Mouse (Mus musculus): ENCODE data around the gene Actl10.

Gene Actl10

GRCm38 (mm10) chr2:154583906-154584872 lies 32.6 kb downstream of the Actl10 start:
- peak; percentile 95 for DNase-seq

- no peak for DNase-seq
These were observed 33.5 kb downstream of the Actl10 start for GRCm38 (mm10) chr2:154584931-154585601.

- no peak for DNase-seq
These were observed 34.8 kb downstream of the Actl10 start for GRCm38 (mm10) chr2:154586405-154586804.

- no peak for DNase-seq
These were observed 37.5 kb downstream of the Actl10 start for GRCm38 (mm10) chr2:154589051-154589450.

DNA sequence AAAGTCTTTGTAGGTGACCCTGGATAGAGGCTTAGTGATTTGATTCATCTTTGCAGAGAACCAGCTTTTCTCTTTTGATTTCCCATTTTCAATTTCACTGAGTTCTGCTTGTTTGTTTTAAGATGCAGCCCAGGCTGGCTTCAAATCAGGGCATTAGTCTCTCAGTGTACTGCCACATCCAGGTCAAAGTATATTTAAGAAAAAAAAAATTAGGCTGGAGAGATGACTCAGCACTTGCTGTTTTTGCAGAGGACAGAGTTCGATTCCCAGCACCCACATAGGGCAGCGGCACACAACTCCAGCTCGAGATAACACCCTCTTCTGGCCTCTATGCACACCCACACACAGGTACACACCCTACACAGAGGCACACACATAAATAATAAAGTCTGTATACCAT lies 39.7 kb downstream of the Actl10 start:
- no peak for DNase-seq

- no peak for DNase-seq
These were observed 41.4 kb downstream of the Actl10 start for GRCm38 (mm10) chr2:154593025-154593424.

GRCm38 (mm10) chr2:154595775-154596174 lies 44.2 kb downstream of the Actl10 start:
- peak; percentile 46 for DNase-seq

GRCm38 (mm10) chr2:154597399-154597798 lies 45.8 kb downstream of the Actl10 start:
- no peak for DNase-seq

DNA sequence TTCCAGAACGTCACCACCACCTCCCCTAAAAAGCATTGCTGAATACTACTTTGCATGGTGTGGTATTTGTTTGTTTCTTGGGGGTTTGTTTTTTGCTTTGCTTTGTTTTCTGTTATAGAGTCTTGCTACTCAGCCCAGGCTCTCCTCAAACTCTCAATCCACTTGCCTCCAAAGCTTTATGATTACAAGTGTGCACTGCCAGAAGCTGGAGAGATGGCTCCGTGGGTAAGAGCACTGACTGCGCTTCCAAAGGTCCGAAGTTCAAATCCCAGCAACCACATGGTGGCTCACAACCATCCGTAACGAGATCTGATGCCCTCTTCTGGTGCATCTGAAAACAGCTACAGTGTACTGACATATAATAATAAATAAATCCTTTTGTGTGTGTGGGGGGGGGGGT lies 49.0 kb downstream of the Actl10 start:
- no peak for DNase-seq

DNA sequence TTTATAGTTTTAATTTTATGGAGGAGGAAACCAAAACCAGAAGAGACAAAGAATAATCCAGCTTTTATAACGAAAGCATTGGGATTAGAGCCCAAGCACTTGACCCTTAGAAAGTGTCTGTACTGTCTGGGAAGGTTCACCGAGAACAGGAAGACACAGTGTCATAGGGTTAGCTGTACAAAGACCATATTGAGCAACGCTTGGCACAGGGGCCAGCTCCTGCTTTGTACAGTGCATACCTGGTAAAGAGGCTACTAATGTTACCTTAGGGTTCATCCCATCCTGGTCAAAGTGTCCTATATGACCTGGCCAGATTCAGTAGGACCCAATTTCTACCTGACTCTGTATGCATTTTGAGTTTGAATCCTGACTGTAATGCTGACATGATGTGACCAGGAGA lies 49.7 kb downstream of the Actl10 start:
- no peak for DNase-seq
